Mouse (Mus musculus): ENCODE data around the gene Ubl3.

GRCm38 (mm10) chr5:148577278-148577677 is 24.7 kb upstream of the Ubl3 start:
- no peak for TF ChIP-seq CTCF (IDR thresholded peaks at IDR 0.05)
- no peak for TF ChIP-seq POLR2A (IDR thresholded peaks at IDR 0.05; ENCODE audit: insufficient read depth, low read depth, low read length)

All from heart, adult 2 months (tissue).